In genomic region chr8:48610316-48610715, GRCm38 (mm10) we compare ENCODE assay signal across 26 mouse cellular contexts.
DNase-seq lines count a peak whose midpoint lies in the region; ATAC-seq lines count a peak whose summit lies in the region.
"Had no signal": no experiment of that assay in that cellular context is flagged by ENCODE, and none has a peak within 500 bp of the region (broad histone marks: within the 10 kb centered on the region; RNA-seq: fewer than 3 reads in every experiment).

No protein-coding gene starts in this region.

- no peaks in the 10 kb centered on the region for H3K36me3 ChIP-seq in hindbrain, embryonic 11.5 days (ENCODE audit: control insufficient read depth, insufficient read depth, low read length)
- no peaks in the 10 kb centered on the region for H3K36me3 ChIP-seq in hindbrain, embryonic 10.5 days
- H3K36me3 ChIP-seq in neural tube, embryonic 11.5 days (ENCODE audit: control insufficient read depth, insufficient read depth, low read length) = no peaks in the 10 kb centered on the region
- H3K36me3 ChIP-seq in midbrain, embryonic 12.5 days = no peaks in the 10 kb centered on the region; the same call in 1 of the 2 replicates
- no peaks in the 10 kb centered on the region for H3K36me3 ChIP-seq in heart, embryonic 12.5 days
- H3K36me3 ChIP-seq: embryonic facial prominence, embryonic 15.5 days; heart, embryonic 13.5 days; neural tube, embryonic 12.5 days had no signal

- H3K27ac ChIP-seq in hindbrain, embryonic 11.5 days (ENCODE audit: low read depth, low read length) = no peak overlapping the region
- H3K27ac ChIP-seq in hindbrain, embryonic 10.5 days = no peak overlapping the region
- H3K27ac ChIP-seq in neural tube, embryonic 11.5 days (ENCODE audit: low read depth, low read length) = peak overlapping the region; percentile 39; the same call in 1 of the 2 replicates
- peak overlapping the region; percentile 64 for H3K27ac ChIP-seq in midbrain, embryonic 12.5 days (replicated peaks)
- H3K27ac ChIP-seq in heart, embryonic 12.5 days (ENCODE audit: poor library complexity, severe bottlenecking) = no peak overlapping the region
- H3K27ac ChIP-seq: embryonic facial prominence, embryonic 10.5 days; embryonic facial prominence, embryonic 15.5 days; heart, adult 2 months; heart, embryonic 13.5 days; liver, embryonic 14.5 days; macrophage; neural tube, embryonic 12.5 days had no signal

- no peak for DNase-seq in hindbrain, embryonic 11.5 days (ENCODE audit: low spot score)
- DNase-seq in hindbrain, embryonic 10.5 days (ENCODE audit: low spot score) = no peak
- no peak for DNase-seq in neural tube, embryonic 11.5 days (ENCODE audit: low spot score)
- DNase-seq in neural tube, embryonic 10.5 days (ENCODE audit: extremely low spot score, low spot score) = no peak
- DNase-seq: cerebellum, adult 8-10 months; cerebellum, postnatal 25 days; heart, adult 2 months; kidney, adult 11 months; kidney, postnatal 14 days; liver; lung, adult 2 months; lung, postnatal 10 days; spleen, adult 18-20 months; thymus, postnatal 14 days had no signal

- H3K9ac ChIP-seq in hindbrain, embryonic 11.5 days (ENCODE audit: low read depth, low read length) = no peak overlapping the region
- no peak overlapping the region for H3K9ac ChIP-seq in neural tube, embryonic 11.5 days (ENCODE audit: low read length)
- H3K9ac ChIP-seq in midbrain, embryonic 12.5 days (replicated peaks) = no peak overlapping the region
- no peak overlapping the region for H3K9ac ChIP-seq in heart, embryonic 12.5 days
- H3K9ac ChIP-seq: embryonic facial prominence, embryonic 15.5 days; heart, embryonic 13.5 days; liver, embryonic 14.5 days; neural tube, embryonic 12.5 days had no signal

- WGBS in hindbrain, embryonic 11.5 days = 71% methylated on average over 6 of the region's 6 CpGs
- WGBS in hindbrain, embryonic 10.5 days = 74% methylated on average over 6 of the region's 6 CpGs
- WGBS in neural tube, embryonic 11.5 days = 58% methylated on average over 6 of the region's 6 CpGs
- 69% methylated on average over 6 of the region's 6 CpGs for WGBS in midbrain, embryonic 12.5 days
- WGBS in heart, embryonic 12.5 days = 75% methylated on average over 6 of the region's 6 CpGs

- peak; percentile 60 for ATAC-seq in hindbrain, embryonic 11.5 days (ENCODE audit: low FRiP score)
- no peak for ATAC-seq in neural tube, embryonic 11.5 days (ENCODE audit: insufficient read depth, low FRiP score, low TSS enrichment)
- peak; percentile 67; the same call in 1 of the 2 replicates for ATAC-seq in midbrain, embryonic 12.5 days (ENCODE audit: low FRiP score, low read depth)
- ATAC-seq in megakaryocyte-erythroid progenitor cell, adult 5-6 weeks (replicated peaks; ENCODE audit: low FRiP score, low TSS enrichment, poor library complexity, severe bottlenecking) = no peak
- no peak for ATAC-seq in heart, embryonic 12.5 days (ENCODE audit: insufficient number of reproducible peaks, low FRiP score)
- ATAC-seq: forebrain, embryonic 16.5 days; inflammation-experienced regulatory T-cells, adult 6 months had no signal

- H3K27me3 ChIP-seq in hindbrain, embryonic 11.5 days (ENCODE audit: control insufficient read depth, insufficient read depth, low read length) = no peaks in the 10 kb centered on the region
- H3K27me3 ChIP-seq in hindbrain, embryonic 10.5 days (ENCODE audit: insufficient read depth, poor library complexity, severe bottlenecking) = no peaks in the 10 kb centered on the region
- H3K27me3 ChIP-seq in neural tube, embryonic 11.5 days (ENCODE audit: control insufficient read depth, insufficient read depth, low read length) = no peaks in the 10 kb centered on the region
- H3K27me3 ChIP-seq in midbrain, embryonic 12.5 days = no peaks in the 10 kb centered on the region
- no peaks in the 10 kb centered on the region for H3K27me3 ChIP-seq in heart, embryonic 12.5 days (replicated peaks)
- H3K27me3 ChIP-seq: embryonic facial prominence, embryonic 15.5 days; heart, embryonic 13.5 days; neural tube, embryonic 12.5 days; Patski had no signal

- no peaks in the 10 kb centered on the region for H3K9me3 ChIP-seq in hindbrain, embryonic 11.5 days (ENCODE audit: control insufficient read depth, low read length)
- no peaks in the 10 kb centered on the region for H3K9me3 ChIP-seq in hindbrain, embryonic 10.5 days
- no peaks in the 10 kb centered on the region for H3K9me3 ChIP-seq in neural tube, embryonic 11.5 days (ENCODE audit: control insufficient read depth, low read length)
- no peaks in the 10 kb centered on the region for H3K9me3 ChIP-seq in midbrain, embryonic 12.5 days
- H3K9me3 ChIP-seq in heart, embryonic 12.5 days (replicated peaks) = no peaks in the 10 kb centered on the region
- H3K9me3 ChIP-seq: embryonic facial prominence, embryonic 10.5 days; embryonic facial prominence, embryonic 15.5 days; heart, embryonic 13.5 days; neural tube, embryonic 12.5 days had no signal

- H3K4me1 ChIP-seq in hindbrain, embryonic 11.5 days (replicated peaks; ENCODE audit: control insufficient read depth, insufficient read depth, low read length) = no peaks in the 10 kb centered on the region; the same call in 1 of the 2 replicates
- H3K4me1 ChIP-seq in hindbrain, embryonic 10.5 days (replicated peaks) = peaks cover 36% of the 10 kb centered on the region
- peaks cover 9% of the 10 kb centered on the region; the same call in 1 of the 2 replicates for H3K4me1 ChIP-seq in neural tube, embryonic 11.5 days (ENCODE audit: control insufficient read depth, insufficient read depth, low read length)
- peaks cover 26% of the 10 kb centered on the region for H3K4me1 ChIP-seq in midbrain, embryonic 12.5 days
- peaks cover 3% of the 10 kb centered on the region; the same call in 1 of the 2 replicates for H3K4me1 ChIP-seq in heart, embryonic 12.5 days (replicated peaks)

- no peak overlapping the region for H3K4me3 ChIP-seq in hindbrain, embryonic 11.5 days (ENCODE audit: low read depth, low read length)
- no peak overlapping the region for H3K4me3 ChIP-seq in hindbrain, embryonic 10.5 days
- H3K4me3 ChIP-seq in neural tube, embryonic 11.5 days (ENCODE audit: low read depth, low read length) = no peak overlapping the region
- H3K4me3 ChIP-seq in midbrain, embryonic 12.5 days = no peak overlapping the region
- H3K4me3 ChIP-seq in heart, embryonic 12.5 days = no peak overlapping the region
- H3K4me3 ChIP-seq: embryonic facial prominence, embryonic 10.5 days; embryonic facial prominence, embryonic 15.5 days; heart, adult 2 months; heart, embryonic 13.5 days; neural tube, embryonic 12.5 days had no signal

- H3K4me2 ChIP-seq in hindbrain, embryonic 11.5 days (replicated peaks; ENCODE audit: low read depth, low read length) = no peak overlapping the region
- H3K4me2 ChIP-seq in neural tube, embryonic 11.5 days (ENCODE audit: low read depth) = no peak overlapping the region
- no peak overlapping the region for H3K4me2 ChIP-seq in midbrain, embryonic 12.5 days (replicated peaks)
- no peak overlapping the region for H3K4me2 ChIP-seq in heart, embryonic 12.5 days
- H3K4me2 ChIP-seq: embryonic facial prominence, embryonic 15.5 days; heart, embryonic 13.5 days; neural tube, embryonic 12.5 days had no signal

Comparison
In these comparisons a context has a peak if more than half of its experiments do, and no peak if none do; other contexts are left out.
1. ATAC-seq: peak in hindbrain, embryonic 11.5 days (single experiment) and midbrain, embryonic 12.5 days (single experiment); none in neural tube, embryonic 11.5 days (single experiment), megakaryocyte-erythroid progenitor cell, adult 5-6 weeks (single experiment) and heart, embryonic 12.5 days (single experiment).
2. H3K27ac ChIP-seq: peak in neural tube, embryonic 11.5 days (single experiment) and midbrain, embryonic 12.5 days (single experiment); none in hindbrain, embryonic 11.5 days (single experiment), hindbrain, embryonic 10.5 days (single experiment) and heart, embryonic 12.5 days (single experiment).